10 mouse cellular contexts compared by ENCODE assay signal in genomic region chr12:70849024-70849423, GRCm38 (mm10).
"Had no signal": no experiment of that assay in that cellular context is flagged by ENCODE, and none has a peak within 500 bp of the region (broad histone marks: within the 10 kb centered on the region; RNA-seq: fewer than 3 reads in every experiment).

No protein-coding gene starts in this region.

- ATAC-seq: midbrain, embryonic 13.5 days had no signal

- H3K36me3 ChIP-seq: midbrain, embryonic 13.5 days; neural tube, embryonic 15.5 days had no signal

- H3K9ac ChIP-seq: liver, embryonic 14.5 days; midbrain, embryonic 13.5 days; neural tube, embryonic 15.5 days had no signal

- H3K4me1 ChIP-seq: midbrain, embryonic 13.5 days had no signal

- H3K4me2 ChIP-seq: midbrain, embryonic 13.5 days; neural tube, embryonic 15.5 days had no signal

- H3K4me3 ChIP-seq: layer of hippocampus, adult 2 months; midbrain, embryonic 13.5 days; neural tube, embryonic 15.5 days had no signal

- H3K9me3 ChIP-seq: midbrain, embryonic 13.5 days; neural tube, embryonic 15.5 days had no signal

- H3K27ac ChIP-seq: layer of hippocampus, adult 2 months; liver, embryonic 14.5 days; midbrain, embryonic 13.5 days; neural tube, embryonic 15.5 days had no signal

- DNase-seq: kidney, adult 18-20 months; kidney, postnatal 10 days; kidney, postnatal 4 days; left cerebral cortex, postnatal 4 days; lung, adult 18-20 months; spleen, adult 18-20 months had no signal

- H3K27me3 ChIP-seq: midbrain, embryonic 13.5 days; neural tube, embryonic 15.5 days had no signal
